Mouse (Mus musculus) erythroblast, embryonic 14.5 days (primary cell): ENCODE data around the gene Anxa10.

ENCODE experiments used
- GATA1 ChIP-seq: IDR thresholded peaks from 2 replicates; pipeline ENCODE4 v1.6.1; 2012; ENCODE audit warnings: low read length, inconsistent platforms, mixed read lengths
- TAL1 ChIP-seq: IDR thresholded peaks from 3 replicates; pipeline ENCODE4 v1.6.1; 2012; ENCODE audit warnings: low read length, inconsistent platforms, mixed read lengths

DNA sequence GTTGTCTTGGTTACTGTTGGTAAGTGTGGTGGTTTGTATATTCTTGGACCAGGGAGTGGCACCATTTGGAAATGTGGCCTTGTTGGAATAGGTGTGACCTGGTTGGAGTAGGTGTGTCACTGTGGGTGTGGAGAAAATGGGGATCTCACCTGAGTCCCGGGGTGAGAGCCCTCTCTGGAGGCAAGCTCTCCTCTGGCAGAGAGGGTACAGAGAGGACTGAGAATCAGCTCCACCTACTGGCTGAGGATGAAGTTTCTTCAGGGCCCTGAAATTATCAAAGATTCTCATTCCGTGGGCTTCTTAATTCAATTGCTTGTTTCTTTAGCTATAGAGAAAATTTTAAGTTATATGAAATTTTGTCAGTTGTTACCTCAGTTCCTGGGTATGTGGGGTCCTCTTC, 76.1 kb downstream of the Anxa10 start:
- TF ChIP-seq GATA1 (no peak), TAL1 (no peak)
